Mouse (Mus musculus): ENCODE data around the gene Sdc4. TPM values are rescaled to one million over a fixed set of nuclear protein-coding genes. Genes with fewer than 3 reads are reported as not detected.
A peak's percentile ranks its signal among the peaks of the same experiment; 100 is the strongest.

Sdc4 gene
- polyA plus RNA-seq, 1 experiment from 2014 or later, result 81.5 TPM

DNA sequence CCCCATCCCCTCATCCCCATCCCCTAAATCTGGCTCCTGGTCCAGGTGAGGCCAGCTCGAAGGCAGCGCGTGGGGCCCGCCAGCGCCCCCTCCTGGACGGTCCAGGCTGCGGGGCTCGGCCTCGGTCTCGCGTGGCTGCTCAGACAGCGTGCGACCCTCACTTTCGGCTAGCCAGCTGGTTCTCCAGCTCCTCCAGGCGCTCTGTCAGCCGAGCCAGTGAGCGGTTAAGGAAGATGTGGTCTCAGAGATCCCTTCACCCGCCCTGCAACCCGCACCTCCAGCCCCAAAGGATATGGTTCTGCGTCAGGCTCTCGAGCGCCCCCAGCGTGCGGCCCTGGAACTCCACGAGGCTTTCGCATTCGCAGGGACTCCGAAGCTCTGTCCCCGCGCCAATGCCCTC, 54.2 kb downstream of the Sdc4 start:
- no peak; the same call in 1 of the 2 replicates for ATAC-seq (ENCODE audit: insufficient number of reproducible peaks, insufficient read depth, low FRiP score, low TSS enrichment, low read depth)
- Histone ChIP-seq H3K27ac (peak overlapping the region; percentile 88), H3K4me3 (peak overlapping the region; percentile 50), H3K4me2 (peak overlapping the region; percentile 76), H3K9me3 (no peaks in the 10 kb centered on the region), H3K4me1 (peaks cover 29% of the 10 kb centered on the region), H3K27me3 (peaks cover 47% of the 10 kb centered on the region), H3K36me3 (0 out of 2 replicates have a peak, but pooled peaks cover 4% of the 10 kb centered on the region), H3K9ac (peak overlapping the region; percentile 70)
- WGBS, result under 1% methylated on average over 30 of the region's 30 CpGs

DNA sequence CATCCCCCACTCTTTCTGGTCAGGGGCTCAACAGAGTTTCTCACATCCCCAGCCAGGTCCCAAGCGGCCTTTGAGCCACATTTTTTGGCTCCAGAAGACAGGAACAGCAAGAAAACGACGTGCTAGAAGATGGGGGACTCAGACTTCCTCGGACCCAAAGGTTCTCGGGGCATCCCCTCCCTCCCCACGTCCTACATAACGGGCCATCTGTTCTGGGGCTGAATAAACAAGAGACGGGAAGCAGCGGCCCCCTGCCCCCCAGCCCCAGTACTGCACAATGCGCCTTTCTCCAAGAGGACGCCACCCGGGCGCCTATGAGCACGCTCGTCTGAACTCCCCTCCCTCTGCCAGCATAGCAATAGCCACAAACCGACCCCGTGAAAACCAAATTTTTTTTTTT, 54.7 kb downstream of the Sdc4 start, which contains the start of gene Slpi:
Slpi (minus strand) TSS at position 76 of the 400 bp plus-strand sequence.
- Histone ChIP-seq H3K27ac (peak within 1 kb of the TSS; percentile 88), H3K4me3 (peak within 1 kb of the TSS; percentile 50), H3K4me2 (peak within 1 kb of the TSS; percentile 76), H3K36me3 (0 out of 2 replicates have a peak, but pooled peaks cover 4% of the 10 kb centered on the region), H3K27me3 (peaks cover 43% of the 10 kb centered on the region), H3K9me3 (no peaks in the 10 kb centered on the region), H3K9ac (peak within 1 kb of the TSS; percentile 70), H3K4me1 (peaks cover 29% of the 10 kb centered on the region)
- ATAC-seq (ENCODE audit: insufficient number of reproducible peaks, insufficient read depth, low FRiP score, low TSS enrichment, low read depth), result peak; percentile 61; the same call in 1 of the 2 replicates
- 3% methylated on average over 17 of the region's 17 CpGs for WGBS

DNA sequence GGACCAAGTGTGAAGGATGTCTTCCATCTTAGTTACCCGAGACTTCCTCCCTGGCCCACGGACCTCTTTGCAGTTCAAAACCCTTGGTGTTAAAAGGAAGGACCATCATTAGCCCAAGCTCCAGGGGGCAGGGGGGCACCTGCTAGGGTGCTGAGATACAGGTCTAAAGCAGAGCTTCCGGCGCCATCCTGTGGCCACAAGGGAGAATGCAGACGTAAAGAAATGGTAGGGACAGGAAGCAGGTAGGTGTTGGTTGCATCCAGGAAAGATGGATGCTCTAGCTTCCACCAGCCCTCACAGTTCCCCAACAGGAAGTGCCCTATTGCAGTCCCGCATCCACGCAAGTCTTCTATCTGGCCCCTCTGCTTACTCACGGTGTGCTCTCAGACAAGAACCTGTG, 56.7 kb downstream of the Sdc4 start:
- no peak for ATAC-seq (ENCODE audit: insufficient number of reproducible peaks, insufficient read depth, low FRiP score, low TSS enrichment, low read depth)
- H3K27ac ChIP-seq, result peak overlapping the region; percentile 55; the same call in 1 of the 2 replicates

DNA sequence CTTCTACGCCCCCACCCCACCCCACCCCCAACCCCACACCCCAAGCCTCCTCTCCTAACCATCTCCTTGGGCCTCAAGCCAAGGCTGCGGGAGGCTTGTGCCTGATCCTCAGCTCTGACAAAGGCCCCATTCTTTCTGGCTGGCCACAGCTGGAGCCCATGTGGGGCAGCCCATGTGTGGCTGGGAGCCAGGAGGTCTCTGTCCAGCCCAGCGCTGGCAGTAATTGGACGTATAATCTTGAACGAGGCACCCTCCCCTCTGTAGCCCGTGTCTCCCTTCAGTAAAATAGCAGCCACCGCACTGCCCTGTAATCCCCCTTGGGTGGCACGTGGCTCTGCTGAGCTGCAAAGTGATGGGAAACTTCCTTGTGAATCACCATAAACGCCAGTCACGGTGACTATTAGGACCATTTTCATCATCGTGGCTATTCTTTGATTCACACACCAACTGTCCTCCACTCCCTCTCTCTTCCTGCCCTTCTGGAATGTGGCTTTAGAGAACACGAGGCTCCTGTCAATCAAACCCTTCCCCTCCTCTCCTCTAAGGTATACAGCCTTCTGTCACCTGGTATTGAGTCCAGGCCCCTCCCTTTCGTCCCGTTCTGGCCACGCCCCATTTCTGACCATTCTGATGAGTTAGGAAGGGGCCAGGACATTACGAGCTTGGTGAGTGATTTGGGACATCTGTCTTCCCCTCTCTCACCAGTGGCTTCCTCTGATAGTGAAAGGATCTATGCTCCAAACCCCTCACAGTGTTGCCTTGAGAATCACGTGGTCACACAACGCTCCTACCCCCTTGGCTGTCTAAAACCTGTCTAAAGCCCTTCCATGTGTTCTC, 57.5 kb downstream of the Sdc4 start:
- Histone ChIP-seq H3K9ac (0 out of 2 replicates have a peak overlapping the region, but pooled peaks have one; percentile 27), H3K36me3 (0 out of 2 replicates have a peak, but pooled peaks cover under 1% of the 10 kb centered on the region), H3K4me2 (peak overlapping the region; percentile 43), H3K27ac (peak overlapping the region; percentile 55), H3K4me1 (peaks cover 29% of the 10 kb centered on the region), H3K9me3 (no peaks in the 10 kb centered on the region), H3K27me3 (peaks cover 37% of the 10 kb centered on the region), H3K4me3 (peak overlapping the region; percentile 10; the same call in 1 of the 2 replicates)
- peak; percentile 49 for ATAC-seq (ENCODE audit: insufficient number of reproducible peaks, insufficient read depth, low FRiP score, low TSS enrichment, low read depth)
- 5% methylated on average over 18 of the region's 18 CpGs for WGBS

More for the DNA sequence above, 56.7 kb downstream of the Sdc4 start:
- H3K4me1 ChIP-seq, result peaks cover 29% of the 10 kb centered on the region
- H3K27me3 ChIP-seq, result peaks cover 37% of the 10 kb centered on the region
- no peak overlapping the region for H3K4me3 ChIP-seq
- WGBS, result 16% methylated on average over 8 of the region's 8 CpGs
- H3K4me2 ChIP-seq, result no peak overlapping the region
- H3K9me3 ChIP-seq, result no peaks in the 10 kb centered on the region
- H3K36me3 ChIP-seq, result 0 out of 2 replicates have a peak, but pooled peaks cover 4% of the 10 kb centered on the region
- H3K9ac ChIP-seq, result no peak overlapping the region

DNA sequence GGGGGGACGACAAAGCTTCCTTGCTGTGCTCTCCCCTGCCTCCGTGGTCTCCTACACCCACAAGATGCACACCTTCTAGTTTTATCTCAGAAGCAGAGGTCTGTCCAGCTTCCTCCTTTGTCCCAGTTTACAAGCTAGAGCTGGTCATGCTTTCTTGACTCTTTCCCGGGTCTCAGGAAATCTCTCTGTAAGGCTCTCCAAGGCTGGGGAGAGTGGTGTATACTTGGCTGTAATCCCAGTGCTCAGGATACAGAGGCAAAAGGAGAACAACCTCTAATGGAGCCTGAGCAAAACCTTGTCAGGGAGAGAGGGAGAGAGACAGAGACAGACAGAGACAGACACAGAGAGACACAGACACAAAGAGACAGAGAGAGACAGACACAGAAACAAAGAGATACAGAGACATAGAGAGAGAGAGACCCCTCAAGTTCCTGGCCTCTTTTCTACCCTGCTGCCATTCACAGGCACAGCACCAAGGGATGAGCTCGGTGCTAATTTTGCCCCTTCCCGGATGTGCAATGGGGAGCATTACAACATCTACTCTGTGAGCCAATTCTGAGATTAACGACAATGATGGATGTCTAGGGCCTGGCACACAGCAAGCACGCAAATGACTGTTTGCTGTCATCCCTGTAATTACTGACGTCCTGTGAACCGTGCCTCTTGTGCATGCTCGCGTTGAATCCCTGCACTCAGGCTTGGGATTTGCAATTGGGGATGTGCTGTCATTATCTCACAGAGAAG, 59.9 kb downstream of the Sdc4 start:
- H3K9me3 ChIP-seq, result no peaks in the 10 kb centered on the region
- peaks cover 18% of the 10 kb centered on the region for H3K4me1 ChIP-seq
- H3K4me2 ChIP-seq, result no peak overlapping the region
- H3K9ac ChIP-seq, result no peak overlapping the region
- WGBS, result 62% methylated on average over 11 of the region's 11 CpGs
- no peak overlapping the region for H3K27ac ChIP-seq
- H3K4me3 ChIP-seq, result no peak overlapping the region
- peaks cover 26% of the 10 kb centered on the region for H3K27me3 ChIP-seq
- ATAC-seq (ENCODE audit: insufficient number of reproducible peaks, insufficient read depth, low FRiP score, low TSS enrichment, low read depth), result no peak
- no peaks in the 10 kb centered on the region for H3K36me3 ChIP-seq

DNA sequence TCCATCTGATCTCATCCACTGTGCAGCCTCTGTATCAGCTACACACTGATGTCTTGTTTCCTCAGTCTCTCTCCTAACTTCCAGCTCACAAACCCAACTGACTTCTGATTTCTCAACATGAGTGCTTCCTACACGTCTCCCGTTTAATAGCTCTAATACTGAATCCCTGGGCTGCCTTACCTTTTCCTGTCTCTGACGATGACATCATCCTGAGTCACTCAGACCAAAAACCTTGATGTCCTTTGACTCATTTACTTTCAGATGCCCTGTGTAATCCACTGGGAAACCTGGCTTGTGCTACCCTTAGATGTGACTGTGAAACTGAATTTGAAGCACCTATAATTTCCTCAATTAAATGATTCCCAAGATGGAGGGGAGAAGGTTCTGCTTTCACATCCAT, 60.7 kb downstream of the Sdc4 start:
- Histone ChIP-seq H3K36me3 (no peaks in the 10 kb centered on the region), H3K9me3 (no peaks in the 10 kb centered on the region), H3K4me3 (no peak overlapping the region), H3K27ac (no peak overlapping the region), H3K27me3 (peaks cover 17% of the 10 kb centered on the region), H3K4me2 (no peak overlapping the region), H3K4me1 (peaks cover 16% of the 10 kb centered on the region), H3K9ac (no peak overlapping the region)
- WGBS, result 79% methylated on average over 3 of the region's 3 CpGs
- no peak for ATAC-seq (ENCODE audit: insufficient number of reproducible peaks, insufficient read depth, low FRiP score, low TSS enrichment, low read depth)

DNA sequence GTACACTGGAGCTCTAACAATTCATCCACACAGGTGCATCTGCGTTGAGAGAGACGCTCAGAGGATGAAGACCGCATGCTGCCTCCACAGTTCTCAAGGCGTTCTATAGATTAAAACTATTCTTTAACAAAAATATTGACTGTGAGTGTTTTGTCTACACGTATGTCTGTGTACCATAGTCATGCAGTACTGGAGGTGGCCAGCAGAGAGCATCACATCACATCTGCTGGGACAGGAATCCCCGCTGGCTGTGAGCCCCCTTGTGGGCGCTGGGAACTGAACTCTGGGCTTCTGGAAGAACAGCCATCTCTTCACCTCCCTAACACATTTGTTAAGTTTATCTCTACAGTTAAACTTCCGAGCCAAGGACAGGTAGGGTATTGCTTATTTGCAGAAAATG, 62.0 kb downstream of the Sdc4 start:
- no peak overlapping the region for H3K27ac ChIP-seq
- 79% methylated on average over 8 of the region's 8 CpGs for WGBS
- no peak for ATAC-seq (ENCODE audit: insufficient number of reproducible peaks, insufficient read depth, low FRiP score, low TSS enrichment, low read depth)
- H3K4me1 ChIP-seq, result peaks cover 11% of the 10 kb centered on the region
- H3K27me3 ChIP-seq, result peaks cover 5% of the 10 kb centered on the region
- no peak overlapping the region for H3K4me2 ChIP-seq
- no peaks in the 10 kb centered on the region for H3K9me3 ChIP-seq
- H3K36me3 ChIP-seq, result no peaks in the 10 kb centered on the region
- no peak overlapping the region for H3K9ac ChIP-seq
- H3K4me3 ChIP-seq, result no peak overlapping the region

GRCm38 (mm10) chr2:164377478-164378426, 65.9 kb downstream of the Sdc4 start:
- no peaks in the 10 kb centered on the region for H3K36me3 ChIP-seq
- no peak for ATAC-seq (ENCODE audit: insufficient number of reproducible peaks, insufficient read depth, low FRiP score, low TSS enrichment, low read depth)
- 86% methylated on average over 15 of the region's 15 CpGs for WGBS

More at GRCm38 (mm10) chr2:164377478-164378426, 65.9 kb downstream of the Sdc4 start:
- no peaks in the 10 kb centered on the region for H3K4me1 ChIP-seq
- H3K4me3 ChIP-seq, result no peak overlapping the region
- H3K27ac ChIP-seq, result no peak overlapping the region
- H3K9ac ChIP-seq, result no peak overlapping the region
- H3K4me2 ChIP-seq, result no peak overlapping the region
- no peaks in the 10 kb centered on the region for H3K27me3 ChIP-seq
- no peaks in the 10 kb centered on the region for H3K9me3 ChIP-seq

Measured in embryonic facial prominence, embryonic 13.5 days (tissue).